In the genomic region with DNA sequence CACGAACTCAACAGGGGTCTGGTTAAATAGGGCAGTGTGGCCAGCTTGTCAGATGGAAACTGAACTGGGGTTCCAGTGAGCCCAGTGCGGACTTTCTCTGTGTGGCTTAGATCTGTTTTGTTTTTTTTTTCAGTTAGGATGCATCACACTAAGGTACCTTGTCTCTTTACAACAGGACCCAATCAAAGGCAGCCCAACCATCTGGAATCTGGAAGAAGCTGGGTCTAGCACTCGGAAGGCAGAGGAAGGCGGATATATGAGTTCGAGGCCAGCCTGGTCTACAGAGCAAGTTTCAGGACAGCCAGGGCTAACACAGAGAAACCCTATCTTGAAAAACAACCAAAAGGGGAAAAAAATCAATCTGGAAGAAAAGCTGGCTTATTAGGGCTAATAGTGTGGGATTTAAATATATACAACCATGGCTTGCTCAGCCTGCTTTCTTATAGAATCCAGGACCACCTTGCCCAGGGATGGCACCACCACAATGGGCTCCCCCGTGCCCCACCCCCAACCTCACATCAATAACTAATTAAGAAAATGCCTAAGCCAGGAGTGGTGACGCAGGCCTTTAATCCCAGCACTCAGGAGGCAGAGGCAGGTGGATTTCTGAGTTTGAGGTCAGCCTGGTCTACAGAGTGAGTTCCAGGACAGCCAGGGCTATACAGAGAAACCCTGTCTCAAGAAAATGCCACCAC, we compare ENCODE assay signal across 8 mouse cellular contexts. TPM values are rescaled to one million over a fixed set of nuclear protein-coding genes. Genes with fewer than 3 reads are reported as not detected.
DNase-seq lines count a peak whose midpoint lies in the region; ATAC-seq and TF ChIP-seq lines count a peak whose summit lies in the region.

No protein-coding gene starts in this region.

- dilution Hi-C loops in CH12.LX (cut with MboI; ENCODE audit: extremely low pct_ligation_motif_present, extremely low pct_unique_long_range_greater_than_20kb, low sequenced_read_pairs) = no loop called here

- H3K4me3 ChIP-seq in CH12.LX (replicated peaks in 1 of 3; ENCODE audit: low read depth in 2 of 3, low read length in 2 of 3, poor library complexity in 1 of 3) = no peak overlapping the region
- peak overlapping the region; percentile 8; the same call in 1 of the 2 replicates for H3K4me3 ChIP-seq in forebrain, embryonic 16.5 days (replicated peaks; ENCODE audit: low read length)
- H3K4me3 ChIP-seq in liver, embryonic 15.5 days (replicated peaks) = peak overlapping the region; percentile 60; the same call in 1 of the 2 replicates

- in situ Hi-C loops in CH12.LX (cut with MboI; ENCODE audit: low pct_ligation_motif_present, low pct_unique_long_range_greater_than_20kb, low sequenced_read_pairs) = no loop called here

- WGBS in forebrain, embryonic 16.5 days = 69% methylated on average over 7 of the region's 7 CpGs
- WGBS in liver, embryonic 15.5 days (ENCODE audit: insufficient replicate concordance) = 72% methylated on average over 7 of the region's 7 CpGs

- TF ChIP-seq RAD21 in CH12.LX (IDR thresholded peaks at IDR 0.05; ENCODE audit: low read depth, low read length) = no peak

- peaks cover 15 to 40% of the 10 kb centered on the region in 2 experiments for H3K36me3 ChIP-seq in CH12.LX (replicated peaks in 1 of 2; ENCODE audit: control insufficient read depth in 1 of 2, insufficient read depth in 1 of 2, low read length in 1 of 2)
- H3K36me3 ChIP-seq in forebrain, embryonic 16.5 days (ENCODE audit: control insufficient read depth, insufficient read depth) = no peaks in the 10 kb centered on the region
- peaks cover 17% of the 10 kb centered on the region for H3K36me3 ChIP-seq in liver, embryonic 15.5 days (replicated peaks)

- no peak for TF ChIP-seq POLR2A in CH12.LX (IDR thresholded peaks at IDR 0.05; ENCODE audit: low read depth, low read length)

- H3K27me3 ChIP-seq in CH12.LX (replicated peaks) = no peaks in the 10 kb centered on the region
- H3K27me3 ChIP-seq in forebrain, embryonic 16.5 days (replicated peaks; ENCODE audit: control insufficient read depth, insufficient read depth, low read length) = no peaks in the 10 kb centered on the region
- no peaks in the 10 kb centered on the region for H3K27me3 ChIP-seq in liver, embryonic 15.5 days

- no peak for ATAC-seq in forebrain, embryonic 16.5 days
- no peak for ATAC-seq in liver, embryonic 15.5 days (ENCODE audit: insufficient read depth)

- TF ChIP-seq CTCF in CH12.LX (conservative IDR thresholded peaks at IDR 0.05 in 1 of 2, IDR thresholded peaks at IDR 0.05 in 1 of 2; ENCODE audit: low read depth in 2 of 2, low read length in 2 of 2) = no peak

- peak; percentile 51 for DNase-seq in cerebellum, adult 9-11 months
- DNase-seq in cerebellum, postnatal 10 days = no peak
- DNase-seq in CH12.LX (ENCODE audit: extremely low read depth) = no peak
- DNase-seq in spleen, postnatal 10 days (ENCODE audit: low spot score in 2 of 2) = no peak
- DNase-seq in adrenal gland, postnatal 4 days (ENCODE audit: low spot score in 2 of 2) = no peak
- no peak for DNase-seq in layer of hippocampus, adult 11-12 months (ENCODE audit: low spot score)

- H3K9me3 ChIP-seq in CH12.LX (replicated peaks; ENCODE audit: low read length) = peaks cover 4% of the 10 kb centered on the region
- no peaks in the 10 kb centered on the region for H3K9me3 ChIP-seq in forebrain, embryonic 16.5 days (ENCODE audit: control insufficient read depth, low read length)
- no peaks in the 10 kb centered on the region for H3K9me3 ChIP-seq in liver, embryonic 15.5 days (replicated peaks)

- H3K9ac ChIP-seq in CH12.LX (ENCODE audit: insufficient read depth, low read depth) = peak overlapping the region; percentile 28; the same call in 1 of the 2 replicates
- no peak overlapping the region for H3K9ac ChIP-seq in forebrain, embryonic 16.5 days (replicated peaks; ENCODE audit: low read depth, low read length)
- H3K9ac ChIP-seq in liver, embryonic 15.5 days = no peak overlapping the region

- peaks cover 3 to 37% of the 10 kb centered on the region in 2 experiments; a peak in 2 of 4 replicates for H3K4me1 ChIP-seq in CH12.LX (ENCODE audit: control insufficient read depth in 1 of 2, insufficient read depth in 2 of 2)
- H3K4me1 ChIP-seq in forebrain, embryonic 16.5 days (replicated peaks; ENCODE audit: control insufficient read depth, insufficient read depth, low read length) = peaks cover 26% of the 10 kb centered on the region
- peaks cover 75% of the 10 kb centered on the region for H3K4me1 ChIP-seq in liver, embryonic 15.5 days (replicated peaks)

- no peak overlapping the region for H3K27ac ChIP-seq in CH12.LX (ENCODE audit: insufficient read depth, low read depth)
- peak overlapping the region; percentile 69 for H3K27ac ChIP-seq in forebrain, embryonic 16.5 days (ENCODE audit: low read length)
- H3K27ac ChIP-seq in liver, embryonic 15.5 days (replicated peaks) = peak overlapping the region; percentile 82

- peak overlapping the region; percentile 12; the same call in 1 of the 2 replicates for H3K4me2 ChIP-seq in CH12.LX (ENCODE audit: insufficient read depth, low read depth, poor library complexity, severe bottlenecking)
- peak overlapping the region; percentile 71 for H3K4me2 ChIP-seq in forebrain, embryonic 16.5 days (ENCODE audit: low read length)
- H3K4me2 ChIP-seq in liver, embryonic 15.5 days = peak overlapping the region; percentile 91

- 0 out of 2 replicates have a peak, but pooled peaks cover under 1% of the 10 kb centered on the region for H3K79me2 ChIP-seq in CH12.LX (replicated peaks; ENCODE audit: control insufficient read depth, extremely low read depth, insufficient read depth, poor library complexity, severe bottlenecking)

- TF ChIP-seq EP300 in CH12.LX (IDR thresholded peaks at IDR 0.05; ENCODE audit: low read length) = no peak

TF ChIP-seq in CH12.LX, 34 proteins besides CTCF, POLR2A, EP300 and RAD21 (continues in another document):
- TF ChIP-seq MXI1 (IDR thresholded peaks at IDR 0.05; ENCODE audit: low read depth, low read length) (no peak), SMC3 (IDR thresholded peaks at IDR 0.05; ENCODE audit: low read depth, low read length) (no peak), ZMIZ1 (IDR thresholded peaks at IDR 0.05; ENCODE audit: low read depth, low read length) (no peak), CHD2 (IDR thresholded peaks at IDR 0.05; ENCODE audit: low read length) (no peak), MYC (IDR thresholded peaks at IDR 0.05; ENCODE audit: low read depth, low read length) (no peak), TBP (conservative IDR thresholded peaks at IDR 0.05; ENCODE audit: low read depth, low read length) (no peak), IRF4 (IDR thresholded peaks at IDR 0.05; ENCODE audit: low read depth, low read length) (no peak), UBTF (IDR thresholded peaks at IDR 0.05; ENCODE audit: low read depth, low read length) (no peak), ZNF384 (IDR thresholded peaks at IDR 0.05; ENCODE audit: low read depth, low read length) (no peak), USF1 (IDR thresholded peaks at IDR 0.05; ENCODE audit: low read depth, low read length) (no peak), NRF1 (IDR thresholded peaks at IDR 0.05; ENCODE audit: low read depth, low read length) (no peak), E2F4 (IDR thresholded peaks at IDR 0.05; ENCODE audit: insufficient replicate concordance, low read depth, low read length) (no peak), JUN (IDR thresholded peaks at IDR 0.05; ENCODE audit: insufficient read depth, low read depth, low read length) (no peak), TCF12 (IDR thresholded peaks at IDR 0.05; ENCODE audit: low read depth, low read length) (no peak), PAX5 (IDR thresholded peaks at IDR 0.05; ENCODE audit: low read length) (no peak), ZC3H11A (IDR thresholded peaks at IDR 0.05; ENCODE audit: low read depth, low read length) (no peak), NELFE (IDR thresholded peaks at IDR 0.05; ENCODE audit: low read depth, low read length) (no peak), POLR2AphosphoS2 (IDR thresholded peaks at IDR 0.05; ENCODE audit: low read depth, low read length) (no peak)

RNA-seq across cellular contexts. Expression of gene Spsb2, which starts 1.9 kb away (rescaled TPM):
- total RNA-seq in CH12.LX (2012; rRNA removed) (2.1 and 2.4 TPM in 2 replicates), CH12.LX (2014; rRNA removed) (not detected in 2 replicates)
- 3.3 and 3.4 TPM in 2 replicates for polyA plus RNA-seq in CH12.LX (2012; ENCODE audit: insufficient read length, low read depth)
- polyA plus RNA-seq in forebrain, embryonic 16.5 days (2015; fragmentation: Nextera tagmentation; extraction: Ambion mirVana) = 4.7 and 5.9 TPM in 2 replicates
- polyA plus RNA-seq in liver, embryonic 15.5 days (2015; fragmentation: Nextera tagmentation; extraction: Ambion mirVana) = 9.2 and 9.5 TPM in 2 replicates
- 10 to 100 TPM; 18.7 to 19.2 TPM for total RNA-seq in adrenal gland, postnatal 4 days (2021)

RNA-seq across cellular contexts. Expression of gene Tpi1, which starts 7.5 kb away (rescaled TPM):
- 733 and 1,303 TPM in 2 replicates for total RNA-seq in CH12.LX (2012; rRNA removed)
- 1,570 and 1,645 TPM in 2 replicates for total RNA-seq in CH12.LX (2014; rRNA removed)
- 758 and 807 TPM in 2 replicates for polyA plus RNA-seq in CH12.LX (2012; ENCODE audit: insufficient read length, low read depth)
- 359 and 360 TPM in 2 replicates for polyA plus RNA-seq in forebrain, embryonic 16.5 days (2015; fragmentation: Nextera tagmentation; extraction: Ambion mirVana)
- polyA plus RNA-seq in liver, embryonic 15.5 days (2015; fragmentation: Nextera tagmentation; extraction: Ambion mirVana) = 405 and 414 TPM in 2 replicates
- total RNA-seq in adrenal gland, postnatal 4 days (2021) = 100 to 1,000 TPM; 422 to 439 TPM

RNA-seq across cellular contexts. Expression of gene Usp5, which starts 22.7 kb away (rescaled TPM):
- total RNA-seq in CH12.LX (2012; rRNA removed) = 107 and 126 TPM in 2 replicates
- 75.7 and 79.8 TPM in 2 replicates for total RNA-seq in CH12.LX (2014; rRNA removed)
- 96.5 and 103 TPM in 2 replicates for polyA plus RNA-seq in CH12.LX (2012; ENCODE audit: insufficient read length, low read depth)
- polyA plus RNA-seq in forebrain, embryonic 16.5 days (2015; fragmentation: Nextera tagmentation; extraction: Ambion mirVana) = 203 and 216 TPM in 2 replicates
- 54.9 and 55.4 TPM in 2 replicates for polyA plus RNA-seq in liver, embryonic 15.5 days (2015; fragmentation: Nextera tagmentation; extraction: Ambion mirVana)
- total RNA-seq in adrenal gland, postnatal 4 days (2021) = 100 to 1,000 TPM; 141 to 148 TPM

RNA-seq across cellular contexts. Expression of gene Cdca3, which starts 22.8 kb away (rescaled TPM):
- total RNA-seq in CH12.LX (2012; rRNA removed) = 116 and 117 TPM in 2 replicates
- total RNA-seq in CH12.LX (2014; rRNA removed) = 188 and 229 TPM in 2 replicates
- polyA plus RNA-seq in CH12.LX (2012; ENCODE audit: insufficient read length, low read depth) = 171 and 224 TPM in 2 replicates
- 69.7 and 76.7 TPM in 2 replicates for polyA plus RNA-seq in forebrain, embryonic 16.5 days (2015; fragmentation: Nextera tagmentation; extraction: Ambion mirVana)
- 192 and 194 TPM in 2 replicates for polyA plus RNA-seq in liver, embryonic 15.5 days (2015; fragmentation: Nextera tagmentation; extraction: Ambion mirVana)
- 10 to 100 TPM; 50.6 to 58.6 TPM for total RNA-seq in adrenal gland, postnatal 4 days (2021)

RNA-seq across cellular contexts. Expression of gene Lrrc23, which starts 27.1 kb away (rescaled TPM):
- total RNA-seq in CH12.LX (2012; rRNA removed) (not detected in 2 replicates), CH12.LX (2014; rRNA removed) (not detected in 2 replicates)
- polyA plus RNA-seq in CH12.LX (2012; ENCODE audit: insufficient read length, low read depth) = 0.20 TPM in 1 of 2 replicates, not detected in the other
- polyA plus RNA-seq in forebrain, embryonic 16.5 days (2015; fragmentation: Nextera tagmentation; extraction: Ambion mirVana) = 2.5 and 4.9 TPM in 2 replicates
- polyA plus RNA-seq in liver, embryonic 15.5 days (2015; fragmentation: Nextera tagmentation; extraction: Ambion mirVana) = not detected in 2 replicates
- not detected for total RNA-seq in adrenal gland, postnatal 4 days (2021)

Comparison
In these comparisons a context has a peak if more than half of its experiments do, and no peak if none do; other contexts are left out.
1. H3K4me2 ChIP-seq: peak in every context shown above with its lines; median percentile 91 in liver, embryonic 15.5 days; 71 in forebrain, embryonic 16.5 days; 12 in CH12.LX.
2. H3K4me3 ChIP-seq: peak in forebrain, embryonic 16.5 days (single experiment) and liver, embryonic 15.5 days (single experiment); none in CH12.LX (0 of 3).